Mouse (Mus musculus) E14TG2a.4 (cell line): Measurements from ENCODE around the gene Slc19a3.

Experiments
- H3K27me3 ChIP-seq: 2 replicates; pipeline ENCODE4 v1.6.1; 2014; ENCODE audit warnings: low read length, control low read depth; ENCODE audit not compliant: insufficient read depth
- H3K36me3 ChIP-seq: 2 replicates; pipeline ENCODE4 v1.6.1; 2014; ENCODE audit warnings: low read length, control low read depth; ENCODE audit not compliant: insufficient read depth
- H3K4me1 ChIP-seq: replicated peaks from 2 replicates; pipeline ENCODE4 v1.6.1; 2014; ENCODE audit warnings: low read depth, low read length, control low read depth
- H3K4me3 ChIP-seq: replicated peaks from 2 replicates; pipeline ENCODE4 v1.5.1; 2014; ENCODE audit warnings: mild to moderate bottlenecking, low read length
- H3K9me3 ChIP-seq: 2 replicates; pipeline ENCODE4 v1.6.1; 2014; ENCODE audit warnings: low read length, control low read depth
- CTCF ChIP-seq: conservative IDR thresholded peaks from 2 replicates; pipeline ENCODE4 v1.5.1; 2014; ENCODE audit warnings: low read length
- NANOG ChIP-seq: IDR thresholded peaks from 2 replicates; pipeline ENCODE4 v1.6.1; 2014; ENCODE audit warnings: borderline replicate concordance, low read length, mixed read lengths
- POU5F1 ChIP-seq: IDR thresholded peaks from 2 replicates; pipeline ENCODE4 v1.6.1; 2014; ENCODE audit warnings: low read length, borderline replicate concordance

Gene Slc19a3

GRCm38 (mm10) chr1:83038109-83038672 lies at the start of gene Slc19a3:
Gene Slc19a3 (minus strand): TSS chr1:83038448.
- H3K4me3 ChIP-seq: peak within 1 kb of the TSS; percentile 73
- peaks cover 5% of the 10 kb centered on the region; the same call in 1 of the 2 replicates for H3K27me3 ChIP-seq
- no peaks in the 10 kb centered on the region for H3K36me3 ChIP-seq
- H3K9me3 ChIP-seq: no peaks in the 10 kb centered on the region
- TF ChIP-seq POU5F1 (peak; percentile 46; the same call in 1 of the 2 replicates), CTCF (no peak)
- peaks cover 25% of the 10 kb centered on the region for H3K4me1 ChIP-seq

- no peak for TF ChIP-seq CTCF
- no peak for TF ChIP-seq NANOG
- TF ChIP-seq POU5F1: no peak
- no peaks in the 10 kb centered on the region for H3K36me3 ChIP-seq
- no peaks in the 10 kb centered on the region for H3K27me3 ChIP-seq
Measured at GRCm38 (mm10) chr1:83084790-83085189, 46.5 kb upstream of the Slc19a3 start.

GRCm38 (mm10) chr1:83077016-83077415 lies 38.8 kb upstream of the Slc19a3 start:
- no peaks in the 10 kb centered on the region for H3K4me1 ChIP-seq
- no peaks in the 10 kb centered on the region for H3K27me3 ChIP-seq
- H3K36me3 ChIP-seq: no peaks in the 10 kb centered on the region
- H3K4me3 ChIP-seq: no peak overlapping the region
- no peaks in the 10 kb centered on the region for H3K9me3 ChIP-seq
- TF ChIP-seq POU5F1 (no peak), NANOG (no peak), CTCF (no peak)

More at GRCm38 (mm10) chr1:83084790-83085189, 46.5 kb upstream of the Slc19a3 start:
- Histone ChIP-seq H3K4me1 (no peaks in the 10 kb centered on the region), H3K9me3 (no peaks in the 10 kb centered on the region), H3K4me3 (no peak overlapping the region)

GRCm38 (mm10) chr1:83076190-83076917 lies 38.1 kb upstream of the Slc19a3 start:
- H3K27me3 ChIP-seq: no peaks in the 10 kb centered on the region
- H3K9me3 ChIP-seq: no peaks in the 10 kb centered on the region
- H3K4me3 ChIP-seq: no peak overlapping the region
- no peak for TF ChIP-seq POU5F1
- TF ChIP-seq CTCF: peak; percentile 94
- TF ChIP-seq NANOG: no peak
- H3K36me3 ChIP-seq: no peaks in the 10 kb centered on the region
- no peaks in the 10 kb centered on the region for H3K4me1 ChIP-seq

- H3K9me3 ChIP-seq: no peaks in the 10 kb centered on the region
- no peaks in the 10 kb centered on the region for H3K4me1 ChIP-seq
- H3K4me3 ChIP-seq: no peak overlapping the region
- TF ChIP-seq NANOG (no peak), POU5F1 (no peak), CTCF (no peak)
- H3K36me3 ChIP-seq: no peaks in the 10 kb centered on the region
- no peaks in the 10 kb centered on the region for H3K27me3 ChIP-seq
Measured at GRCm38 (mm10) chr1:83075526-83076189, 37.4 kb upstream of the Slc19a3 start.

GRCm38 (mm10) chr1:83067205-83067604 lies 29.0 kb upstream of the Slc19a3 start:
- no peaks in the 10 kb centered on the region for H3K9me3 ChIP-seq
- no peaks in the 10 kb centered on the region for H3K4me1 ChIP-seq
- H3K36me3 ChIP-seq: no peaks in the 10 kb centered on the region
- TF ChIP-seq NANOG (no peak), CTCF (no peak), POU5F1 (no peak)
- no peaks in the 10 kb centered on the region for H3K27me3 ChIP-seq
- no peak overlapping the region for H3K4me3 ChIP-seq

- Histone ChIP-seq H3K4me1 (no peaks in the 10 kb centered on the region), H3K27me3 (no peaks in the 10 kb centered on the region), H3K4me3 (no peak overlapping the region), H3K36me3 (no peaks in the 10 kb centered on the region), H3K9me3 (no peaks in the 10 kb centered on the region)
- no peak for TF ChIP-seq CTCF
- TF ChIP-seq POU5F1: no peak
- no peak for TF ChIP-seq NANOG
Measured at GRCm38 (mm10) chr1:83066577-83066976, 28.3 kb upstream of the Slc19a3 start.

- Histone ChIP-seq H3K27me3 (no peaks in the 10 kb centered on the region), H3K9me3 (no peaks in the 10 kb centered on the region), H3K36me3 (no peaks in the 10 kb centered on the region), H3K4me1 (no peaks in the 10 kb centered on the region), H3K4me3 (no peak overlapping the region)
- TF ChIP-seq NANOG (no peak), CTCF (peak; percentile 72)
Measured at GRCm38 (mm10) chr1:83064851-83065250, 26.6 kb upstream of the Slc19a3 start.
